ENCODE assay signal across 12 mouse cellular contexts in the genomic region with DNA sequence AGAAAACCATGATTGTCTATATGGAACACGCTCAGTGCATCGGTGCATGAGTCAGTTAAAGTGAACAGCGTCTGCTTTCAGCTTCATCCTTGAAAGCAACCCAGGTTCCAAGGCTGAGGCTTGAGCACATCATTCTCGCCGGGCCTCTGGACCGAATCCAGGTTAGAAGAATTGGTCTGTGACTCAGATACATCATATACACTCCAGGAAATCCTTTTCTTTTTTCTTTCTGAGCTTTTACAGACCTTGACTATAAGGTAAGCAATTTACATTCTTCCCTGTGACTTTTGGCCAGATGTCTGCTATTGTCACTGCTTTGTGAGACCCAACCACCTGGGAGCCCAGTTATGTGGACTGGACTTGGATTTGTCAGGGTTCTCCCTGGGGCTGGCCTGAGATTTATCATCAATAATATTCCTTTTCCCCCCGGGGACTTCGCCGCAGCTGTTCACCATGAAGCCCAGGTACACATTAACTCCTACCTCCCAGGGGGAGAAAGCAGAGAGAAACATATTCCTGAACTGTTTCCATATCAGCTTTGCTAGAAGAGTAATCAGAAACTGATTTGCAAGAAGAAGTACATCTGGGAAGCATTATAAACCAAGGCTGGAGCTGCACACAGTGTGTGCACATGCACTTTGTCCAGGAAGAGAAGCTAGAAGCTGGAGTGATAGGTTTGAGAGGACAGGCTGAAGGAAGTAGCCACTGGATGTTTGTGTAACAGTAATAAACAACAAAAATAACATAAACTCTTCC. TPM values are rescaled to one million over a fixed set of nuclear protein-coding genes. Genes with fewer than 3 reads are reported as not detected.
DNase-seq lines count a peak whose midpoint lies in the region; ATAC-seq lines count a peak whose summit lies in the region.
"Had no signal": no experiment of that assay in that cellular context is flagged by ENCODE, and none has a peak within 500 bp of the region (broad histone marks: within the 10 kb centered on the region; RNA-seq: fewer than 3 reads in every experiment).

No protein-coding gene starts in this region.

- no peaks in the 10 kb centered on the region for H3K36me3 ChIP-seq in kidney, embryonic 15.5 days
- no peaks in the 10 kb centered on the region for H3K36me3 ChIP-seq in limb, embryonic 11.5 days (ENCODE audit: control insufficient read depth, insufficient read depth, low read length)

- H3K4me2 ChIP-seq in kidney, embryonic 15.5 days: no peak overlapping the region
- H3K4me2 ChIP-seq in limb, embryonic 11.5 days (ENCODE audit: low read depth, severe bottlenecking): no peak overlapping the region

- no peak overlapping the region for H3K9ac ChIP-seq in kidney, embryonic 15.5 days
- no peak overlapping the region for H3K9ac ChIP-seq in limb, embryonic 11.5 days (ENCODE audit: low read length)

- no peaks in the 10 kb centered on the region for H3K9me3 ChIP-seq in kidney, embryonic 15.5 days (replicated peaks)
- H3K9me3 ChIP-seq in limb, embryonic 11.5 days (ENCODE audit: control insufficient read depth, low read length): no peaks in the 10 kb centered on the region

- no peak for DNase-seq in kidney, postnatal 25 days
- DNase-seq in adrenal gland, adult (ENCODE audit: inconsistent age in 2 of 2, low spot score in 1 of 2): peak; percentile 88 to 94
- peak; percentile 73 for DNase-seq in adrenal gland, postnatal 25 days
- peak; percentile 50 for DNase-seq in limb, embryonic 11.5 days (ENCODE audit: low spot score)
- DNase-seq in yolk sac, embryonic 10.5 days (ENCODE audit: low spot score): no peak
- DNase-seq: right cerebral cortex, postnatal 4 days had no signal

- no peaks in the 10 kb centered on the region for H3K27me3 ChIP-seq in kidney, embryonic 15.5 days
- H3K27me3 ChIP-seq in limb, embryonic 11.5 days (ENCODE audit: control insufficient read depth, insufficient read depth, low read length): no peaks in the 10 kb centered on the region

- no peak overlapping the region for H3K4me3 ChIP-seq in kidney, embryonic 15.5 days (replicated peaks)
- H3K4me3 ChIP-seq in limb, embryonic 11.5 days (ENCODE audit: low read depth, low read length): no peak overlapping the region
- H3K4me3 ChIP-seq: myocyte had no signal

- H3K27ac ChIP-seq in kidney, embryonic 15.5 days: peak overlapping the region; percentile 72
- no peak overlapping the region; the same call in 1 of the 2 replicates for H3K27ac ChIP-seq in limb, embryonic 11.5 days (replicated peaks; ENCODE audit: low read depth, low read length)

- ATAC-seq in kidney, embryonic 15.5 days (replicated peaks; ENCODE audit: low FRiP score): no peak
- peak; percentile 69 for ATAC-seq in limb, embryonic 11.5 days (ENCODE audit: insufficient number of reproducible peaks, low FRiP score, low TSS enrichment, low read depth)
- ATAC-seq in erythroid progenitor cell, adult 5-6 weeks (replicated peaks; ENCODE audit: low FRiP score, poor library complexity, severe bottlenecking): no peak

- 60% methylated on average over 9 of the region's 9 CpGs for WGBS in kidney, embryonic 15.5 days
- WGBS in limb, embryonic 11.5 days: 55% methylated on average over 9 of the region's 9 CpGs

- H3K4me1 ChIP-seq in kidney, embryonic 15.5 days: peaks cover 36% of the 10 kb centered on the region
- peaks cover 15% of the 10 kb centered on the region for H3K4me1 ChIP-seq in limb, embryonic 11.5 days (ENCODE audit: control insufficient read depth, insufficient read depth, low read length)

RNA-seq across cellular contexts. Expression of gene Gm6993, which starts 55.2 kb away (rescaled TPM):
- not detected in 2 replicates for polyA plus RNA-seq in kidney, embryonic 15.5 days (2015; fragmentation: Nextera tagmentation; extraction: Ambion mirVana)
- not detected in 2 replicates for total RNA-seq in adrenal gland, postnatal 25 days (2021)
- not detected in 2 replicates for polyA plus RNA-seq in limb, embryonic 11.5 days (2014; fragmentation: Nextera tagmentation; extraction: Ambion mirVana)
- total RNA-seq in erythroid progenitor cell, adult 5-6 weeks (2015; ENCODE audit: low replicate concordance): not detected in 2 replicates
- not detected in 2 replicates for total RNA-seq in erythroid progenitor cell, adult 5-6 weeks (2017; ENCODE audit: low replicate concordance)
- total RNA-seq: hematopoietic stem cell, adult 5-6 weeks; layer of hippocampus, adult 8-10 months had no signal
- polyA plus RNA-seq: liver, embryonic 16.5 days; myocyte had no signal

Comparison
In these comparisons a context has a peak if more than half of its experiments do, and no peak if none do; other contexts are left out.
1. DNase-seq: peak in adrenal gland, adult (2 of 2), adrenal gland, postnatal 25 days (single experiment) and limb, embryonic 11.5 days (single experiment); none in kidney, postnatal 25 days (0 of 2) and yolk sac, embryonic 10.5 days (single experiment).